Mouse (Mus musculus): Measurements from ENCODE around the gene Mgat4e. TPM values are rescaled to one million over a fixed set of nuclear protein-coding genes. Genes with fewer than 3 reads are reported as not detected.

Gene Mgat4e
- polyA plus RNA-seq, 1 experiment: not detected

- no peak for DNase-seq
- Histone ChIP-seq H3K4me1 (ENCODE audit: control insufficient read depth, insufficient read depth, low read length) (peaks cover 13% of the 10 kb centered on the region), H3K4me3 (replicated peaks; ENCODE audit: extremely low read depth, low read depth, low read length) (no peak overlapping the region)
- TF ChIP-seq CTCF (IDR thresholded peaks at IDR 0.05; ENCODE audit: insufficient read depth, low read length) (no peak), POLR2A (IDR thresholded peaks at IDR 0.05; ENCODE audit: borderline replicate concordance, extremely low read depth, low read depth, low read length) (no peak)
- WGBS: 33% methylated on average over 3 of the region's 3 CpGs
Observed at GRCm38 (mm10) chr1:134570631-134571030, 21.1 kb upstream of the Mgat4e start.

GRCm38 (mm10) chr1:134570171-134570570 is 20.7 kb upstream of the Mgat4e start:
- DNase-seq: no peak
- Histone ChIP-seq H3K4me1 (ENCODE audit: control insufficient read depth, insufficient read depth, low read length) (peaks cover 13% of the 10 kb centered on the region), H3K4me3 (replicated peaks; ENCODE audit: extremely low read depth, low read depth, low read length) (no peak overlapping the region)
- 91% methylated on average over 9 of the region's 9 CpGs for whole genome bisulfite sequencing
- no peak for TF ChIP-seq POLR2A (IDR thresholded peaks at IDR 0.05; ENCODE audit: borderline replicate concordance, extremely low read depth, low read depth, low read length)
- TF ChIP-seq CTCF (IDR thresholded peaks at IDR 0.05; ENCODE audit: insufficient read depth, low read length): no peak

DNA sequence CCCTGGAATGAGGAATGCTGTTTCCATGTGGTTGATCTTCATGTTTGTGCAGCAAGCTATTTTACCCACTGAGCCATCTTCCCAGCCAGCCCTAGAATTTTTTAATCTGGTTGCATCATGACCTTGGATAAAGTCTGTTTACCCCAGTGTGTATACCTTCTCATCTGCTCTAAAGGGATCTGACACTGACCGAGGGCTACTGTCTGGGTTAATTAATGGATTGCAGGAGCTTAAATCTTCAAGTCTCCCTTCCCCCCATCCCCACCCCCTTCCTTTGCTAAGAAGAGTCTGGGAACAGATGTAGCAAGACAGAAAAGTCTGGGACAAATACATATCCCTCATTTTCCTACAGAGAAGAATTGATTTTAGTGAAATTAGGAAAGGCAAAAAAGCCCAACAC is 18.0 kb upstream of the Mgat4e start:
- 42% methylated on average over 1 of the region's 1 CpGs for WGBS

GRCm38 (mm10) chr1:134563726-134564125 is 14.2 kb upstream of the Mgat4e start:
- DNase-seq: no peak
- 93% methylated on average over 3 of the region's 3 CpGs for WGBS
- Histone ChIP-seq H3K4me3 (replicated peaks; ENCODE audit: extremely low read depth, low read depth, low read length) (no peak overlapping the region), H3K4me1 (ENCODE audit: control insufficient read depth, insufficient read depth, low read length) (peaks cover 4% of the 10 kb centered on the region)
- TF ChIP-seq POLR2A (IDR thresholded peaks at IDR 0.05; ENCODE audit: borderline replicate concordance, extremely low read depth, low read depth, low read length) (no peak), CTCF (IDR thresholded peaks at IDR 0.05; ENCODE audit: insufficient read depth, low read length) (no peak)

More for the DNA sequence above, 18.0 kb upstream of the Mgat4e start:
- Histone ChIP-seq H3K4me1 (ENCODE audit: control insufficient read depth, insufficient read depth, low read length) (peaks cover 11% of the 10 kb centered on the region), H3K4me3 (replicated peaks; ENCODE audit: extremely low read depth, low read depth, low read length) (no peak overlapping the region)
- DNase-seq: no peak
- no peak for TF ChIP-seq CTCF (IDR thresholded peaks at IDR 0.05; ENCODE audit: insufficient read depth, low read length)

DNA sequence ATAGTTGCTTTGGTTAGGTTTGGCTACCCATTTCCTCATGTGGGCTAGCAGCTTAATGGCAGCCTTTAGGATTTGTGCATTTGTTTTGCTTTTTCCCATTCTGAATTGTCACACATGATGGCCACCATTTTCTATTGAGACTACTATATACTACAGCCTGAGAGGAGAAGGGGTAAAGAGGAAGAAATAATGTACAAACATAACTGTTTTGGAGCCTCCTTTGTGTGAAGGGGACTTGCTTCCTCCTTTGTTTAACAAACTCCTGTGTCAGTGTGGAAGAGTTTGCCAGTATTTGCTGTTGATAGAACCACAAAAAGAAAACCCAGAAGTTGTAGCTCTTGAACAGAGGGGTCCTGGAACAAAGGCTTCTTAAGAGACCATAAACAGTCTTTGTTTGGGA is 13.0 kb upstream of the Mgat4e start:
- no peak for TF ChIP-seq POLR2A (IDR thresholded peaks at IDR 0.05; ENCODE audit: borderline replicate concordance, extremely low read depth, low read depth, low read length)
- TF ChIP-seq CTCF (IDR thresholded peaks at IDR 0.05; ENCODE audit: insufficient read depth, low read length): no peak
- peaks cover 4% of the 10 kb centered on the region for H3K4me1 ChIP-seq (ENCODE audit: control insufficient read depth, insufficient read depth, low read length)
- DNase-seq: no peak
- H3K4me3 ChIP-seq (replicated peaks; ENCODE audit: extremely low read depth, low read depth, low read length): no peak overlapping the region

GRCm38 (mm10) chr1:134561770-134562143 is 12.3 kb upstream of the Mgat4e start:
- 21% methylated on average over 7 of the region's 7 CpGs for WGBS
- peaks cover 7% of the 10 kb centered on the region; the same call in 1 of the 2 replicates for H3K4me1 ChIP-seq (ENCODE audit: control insufficient read depth, insufficient read depth, low read length)
- no peak for TF ChIP-seq POLR2A (IDR thresholded peaks at IDR 0.05; ENCODE audit: borderline replicate concordance, extremely low read depth, low read depth, low read length)
- no peak for TF ChIP-seq CTCF (IDR thresholded peaks at IDR 0.05; ENCODE audit: insufficient read depth, low read length)

GRCm38 (mm10) chr1:134560801-134561769 is 11.6 kb upstream of the Mgat4e start:
- Histone ChIP-seq H3K4me1 (ENCODE audit: control insufficient read depth, insufficient read depth, low read length) (peaks cover 7% of the 10 kb centered on the region; the same call in 1 of the 2 replicates), H3K4me3 (replicated peaks; ENCODE audit: extremely low read depth, low read depth, low read length) (peak overlapping the region; percentile 74)
- peak; percentile 34 for DNase-seq
- TF ChIP-seq POLR2A (IDR thresholded peaks at IDR 0.05; ENCODE audit: borderline replicate concordance, extremely low read depth, low read depth, low read length) (no peak), CTCF (IDR thresholded peaks at IDR 0.05; ENCODE audit: insufficient read depth, low read length) (no peak)
- 1% methylated on average over 64 of the region's 76 CpGs for WGBS

More at GRCm38 (mm10) chr1:134561770-134562143, 12.3 kb upstream of the Mgat4e start:
- peak overlapping the region; percentile 74 for H3K4me3 ChIP-seq (replicated peaks; ENCODE audit: extremely low read depth, low read depth, low read length)
- DNase-seq: no peak

- Histone ChIP-seq H3K4me1 (ENCODE audit: control insufficient read depth, insufficient read depth, low read length) (peaks cover 7% of the 10 kb centered on the region; the same call in 1 of the 2 replicates), H3K4me3 (replicated peaks; ENCODE audit: extremely low read depth, low read depth, low read length) (peak overlapping the region; percentile 74)
- TF ChIP-seq POLR2A (IDR thresholded peaks at IDR 0.05; ENCODE audit: borderline replicate concordance, extremely low read depth, low read depth, low read length) (no peak), CTCF (IDR thresholded peaks at IDR 0.05; ENCODE audit: insufficient read depth, low read length) (no peak)
- DNase-seq: no peak
- WGBS: 1% methylated on average over 49 of the region's 50 CpGs
Observed at GRCm38 (mm10) chr1:134560396-134560795, 10.9 kb upstream of the Mgat4e start.

DNA sequence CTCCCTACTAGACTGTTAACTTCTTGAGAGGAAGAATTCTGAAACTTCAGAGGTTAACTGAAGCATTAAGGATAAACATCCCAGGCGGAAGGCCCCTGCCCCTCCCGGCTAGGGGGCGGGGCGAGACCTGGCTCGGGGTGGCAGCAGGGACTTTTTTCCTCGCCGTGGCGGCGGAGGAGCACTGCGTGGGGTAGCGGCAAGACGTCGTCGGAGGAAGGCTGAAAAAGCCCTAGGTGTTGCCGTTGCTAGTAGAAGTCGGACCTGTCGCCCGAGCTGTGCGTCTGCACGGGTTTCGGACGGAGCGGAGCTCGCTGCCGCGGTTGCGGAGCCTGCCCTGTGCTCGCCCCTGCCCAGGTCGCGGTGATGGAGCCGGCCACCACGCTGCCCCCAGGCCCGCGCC is 10.5 kb upstream of the Mgat4e start, which contains the start of gene Kdm5b:
TSS of gene Kdm5b (plus strand) at position 196 of the 400 bp plus-strand sequence.
- TF ChIP-seq CTCF (IDR thresholded peaks at IDR 0.05; ENCODE audit: insufficient read depth, low read length): no peak
- peak; percentile 99 for TF ChIP-seq POLR2A (IDR thresholded peaks at IDR 0.05; ENCODE audit: borderline replicate concordance, extremely low read depth, low read depth, low read length)
- H3K4me1 ChIP-seq (ENCODE audit: control insufficient read depth, insufficient read depth, low read length): peaks cover 7% of the 10 kb centered on the region; the same call in 1 of the 2 replicates
- peak; percentile 93 for DNase-seq
- H3K4me3 ChIP-seq (replicated peaks; ENCODE audit: extremely low read depth, low read depth, low read length): peak within 1 kb of the TSS; percentile 74
- under 1% methylated on average over 34 of the region's 34 CpGs for WGBS
